Mouse (Mus musculus): ENCODE data around the gene Tuba1b.

GRCm38 (mm10) chr15:98883661-98884060, 50.7 kb downstream of the Tuba1b start:
- TF ChIP-seq POLR2A (IDR thresholded peaks at IDR 0.05; ENCODE audit: low read depth, low read length), result no peak
- TF ChIP-seq TCF12 (IDR thresholded peaks at IDR 0.05; ENCODE audit: low read depth, low read length), result no peak
- no peak for TF ChIP-seq CTCF (conservative IDR thresholded peaks at IDR 0.05 in 1 of 2, IDR thresholded peaks at IDR 0.05 in 1 of 2; ENCODE audit: low read depth in 2 of 2, low read length in 2 of 2)
- no peak for TF ChIP-seq ZMIZ1 (IDR thresholded peaks at IDR 0.05; ENCODE audit: low read depth, low read length)
- TF ChIP-seq ZNF384 (IDR thresholded peaks at IDR 0.05; ENCODE audit: low read depth, low read length), result no peak
- TF ChIP-seq RAD21 (IDR thresholded peaks at IDR 0.05; ENCODE audit: low read depth, low read length), result no peak
- no peak for TF ChIP-seq EP300 (IDR thresholded peaks at IDR 0.05; ENCODE audit: low read length)
- no peak for TF ChIP-seq CHD2 (IDR thresholded peaks at IDR 0.05; ENCODE audit: low read length)
- TF ChIP-seq MXI1 (IDR thresholded peaks at IDR 0.05; ENCODE audit: low read depth, low read length), result no peak

Data from CH12.LX (cell line).